Mouse (Mus musculus): ENCODE data around the gene Podxl2. TPM values are rescaled to one million over a fixed set of nuclear protein-coding genes. Genes with fewer than 3 reads are reported as not detected.
A peak's percentile ranks its signal among the peaks of the same experiment; 100 is the strongest.

Gene Podxl2
- total RNA-seq, 4 experiments from 2014 or later, result 40.6 to 123 (median 83.0) TPM

DNA sequence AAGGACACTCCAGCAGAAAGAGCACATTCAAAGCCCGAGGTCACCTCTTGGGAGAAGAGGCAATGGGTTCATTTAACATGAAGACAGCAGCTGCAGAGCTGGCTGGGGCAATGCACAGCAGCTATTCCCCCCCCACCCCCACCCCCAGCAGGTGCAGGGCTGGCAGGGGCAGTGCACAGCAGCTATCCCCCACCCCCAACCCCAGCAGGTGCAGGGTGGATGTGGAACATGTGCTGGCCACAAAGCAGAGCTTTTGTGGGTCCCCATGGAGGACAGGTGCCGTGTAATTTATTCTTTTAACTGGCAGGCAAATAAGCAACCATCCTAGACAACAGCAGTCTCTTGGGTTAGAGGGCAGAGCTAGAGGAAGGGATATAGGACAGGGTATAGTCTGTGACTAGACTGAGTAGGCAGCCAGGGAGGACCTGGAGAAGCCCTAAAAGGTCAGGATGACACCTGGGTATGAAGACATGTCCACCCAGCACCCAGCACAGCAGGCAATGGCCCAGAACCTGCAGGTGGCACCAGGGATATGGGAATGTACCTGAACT is 11.6 kb upstream of the Podxl2 start:
- DNase-seq, result no peak

DNA sequence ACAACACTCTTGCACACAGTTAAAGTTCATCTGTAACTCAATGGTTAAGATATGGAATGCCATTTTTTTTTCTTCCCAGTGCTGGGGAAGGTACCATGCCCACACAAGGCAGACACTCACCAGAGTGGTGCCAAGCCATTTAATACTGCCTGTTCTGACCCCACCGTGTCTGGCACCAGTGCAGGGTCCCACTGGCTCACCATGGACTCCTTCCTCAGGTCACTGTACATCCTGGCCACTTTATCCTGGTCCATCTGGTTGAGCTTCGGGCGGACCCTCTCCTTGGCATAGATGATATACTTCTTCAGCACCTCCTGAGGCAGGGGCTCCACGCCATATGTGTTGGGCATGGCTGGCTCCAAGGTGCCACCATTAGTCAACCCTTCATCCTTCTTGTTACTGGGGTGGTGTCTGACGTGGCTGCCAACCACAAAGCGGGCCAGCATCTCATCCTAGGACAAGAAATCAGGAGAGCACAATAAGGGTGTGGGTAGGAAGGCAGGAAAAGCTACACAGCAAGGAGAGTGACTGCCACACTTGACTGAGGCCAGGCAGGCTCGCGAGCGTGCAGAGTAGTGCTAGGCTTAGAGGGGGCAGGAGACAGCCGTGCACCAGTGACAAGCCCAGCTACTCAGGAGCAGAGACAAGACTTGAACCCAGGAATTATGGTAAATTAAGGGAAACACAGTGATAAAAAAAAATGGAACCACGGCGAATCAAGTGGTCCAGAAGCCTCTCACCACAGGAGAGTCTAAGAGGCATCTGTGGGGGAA is 11.0 kb upstream of the Podxl2 start:
- no peak for DNase-seq

DNA sequence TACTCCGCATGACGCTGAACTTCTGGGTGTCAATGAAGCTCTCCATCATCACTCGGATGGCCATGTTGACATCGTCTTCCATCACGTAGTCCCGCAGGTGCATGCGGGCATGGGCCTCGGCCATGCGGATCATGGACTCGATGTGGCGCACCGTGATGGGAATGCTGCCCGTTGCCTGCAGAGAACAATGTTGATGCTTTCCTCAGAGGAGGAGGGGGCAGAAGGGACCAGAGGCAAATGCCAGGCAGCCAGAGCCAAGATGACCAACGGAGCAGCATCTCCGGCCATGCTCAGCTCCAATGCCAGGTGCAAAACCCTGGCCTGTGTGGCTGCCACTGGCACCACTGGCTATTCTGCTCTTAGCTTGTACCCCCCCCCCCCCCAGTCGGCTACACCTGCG is 9.8 kb upstream of the Podxl2 start:
- no peak for DNase-seq

DNA sequence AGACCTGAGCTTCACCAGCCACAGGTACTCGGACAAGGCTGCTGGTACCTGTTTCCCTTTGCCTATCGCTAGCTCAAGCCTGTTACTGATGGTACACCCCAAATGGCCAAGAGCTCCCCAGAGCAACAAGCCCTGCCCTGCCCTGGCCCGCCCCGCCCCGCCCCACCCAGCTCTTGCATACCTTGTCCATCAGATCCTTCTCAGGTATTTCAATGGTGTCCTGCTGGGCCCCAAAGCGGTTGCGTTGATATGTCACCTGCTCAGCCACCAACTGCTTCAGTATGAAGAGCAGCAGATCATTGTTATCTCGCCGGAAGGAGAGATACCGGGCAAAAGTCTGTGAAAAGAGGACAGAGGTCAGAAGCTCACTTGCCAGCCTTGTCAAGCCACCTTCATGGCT is 9.4 kb upstream of the Podxl2 start:
- DNase-seq, result no peak

DNA sequence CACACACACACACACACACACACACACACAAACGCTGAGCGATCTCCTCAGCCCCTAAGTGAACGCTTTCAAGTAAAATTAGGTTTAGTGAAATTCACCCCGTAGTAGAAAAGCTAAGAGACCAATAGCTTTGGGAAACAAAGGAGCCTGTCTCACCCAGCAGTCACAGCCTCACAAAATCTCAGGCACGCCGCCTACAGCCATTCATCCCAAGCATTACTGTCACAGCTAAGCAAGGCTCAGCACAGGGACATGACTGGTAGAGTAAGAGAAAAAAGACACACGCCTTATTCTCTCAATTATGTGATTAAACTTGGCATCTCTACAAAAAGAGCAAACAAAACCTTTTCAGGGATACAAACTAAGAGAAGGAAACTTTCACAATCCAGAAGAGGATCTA is 6.5 kb upstream of the Podxl2 start:
- no peak for DNase-seq

DNA sequence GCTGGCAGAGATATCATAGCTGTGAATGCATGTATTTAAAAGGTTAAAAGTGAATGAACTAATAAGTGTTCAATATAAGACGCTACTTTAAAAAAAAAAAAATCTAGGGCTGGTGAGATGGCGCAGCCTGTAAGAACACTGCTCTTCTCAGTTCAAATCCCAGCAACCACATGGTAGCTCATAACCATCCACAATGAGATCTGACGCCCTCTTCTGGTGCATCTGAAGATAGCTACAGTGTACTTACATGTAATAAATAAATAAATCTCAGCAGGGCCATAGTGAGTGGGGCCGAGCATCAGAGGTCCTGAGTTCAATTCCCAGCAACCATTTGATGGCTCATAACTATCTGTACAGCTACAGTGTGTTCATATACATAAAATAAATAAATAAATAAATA is 4.6 kb upstream of the Podxl2 start:
- no peak for DNase-seq

DNA sequence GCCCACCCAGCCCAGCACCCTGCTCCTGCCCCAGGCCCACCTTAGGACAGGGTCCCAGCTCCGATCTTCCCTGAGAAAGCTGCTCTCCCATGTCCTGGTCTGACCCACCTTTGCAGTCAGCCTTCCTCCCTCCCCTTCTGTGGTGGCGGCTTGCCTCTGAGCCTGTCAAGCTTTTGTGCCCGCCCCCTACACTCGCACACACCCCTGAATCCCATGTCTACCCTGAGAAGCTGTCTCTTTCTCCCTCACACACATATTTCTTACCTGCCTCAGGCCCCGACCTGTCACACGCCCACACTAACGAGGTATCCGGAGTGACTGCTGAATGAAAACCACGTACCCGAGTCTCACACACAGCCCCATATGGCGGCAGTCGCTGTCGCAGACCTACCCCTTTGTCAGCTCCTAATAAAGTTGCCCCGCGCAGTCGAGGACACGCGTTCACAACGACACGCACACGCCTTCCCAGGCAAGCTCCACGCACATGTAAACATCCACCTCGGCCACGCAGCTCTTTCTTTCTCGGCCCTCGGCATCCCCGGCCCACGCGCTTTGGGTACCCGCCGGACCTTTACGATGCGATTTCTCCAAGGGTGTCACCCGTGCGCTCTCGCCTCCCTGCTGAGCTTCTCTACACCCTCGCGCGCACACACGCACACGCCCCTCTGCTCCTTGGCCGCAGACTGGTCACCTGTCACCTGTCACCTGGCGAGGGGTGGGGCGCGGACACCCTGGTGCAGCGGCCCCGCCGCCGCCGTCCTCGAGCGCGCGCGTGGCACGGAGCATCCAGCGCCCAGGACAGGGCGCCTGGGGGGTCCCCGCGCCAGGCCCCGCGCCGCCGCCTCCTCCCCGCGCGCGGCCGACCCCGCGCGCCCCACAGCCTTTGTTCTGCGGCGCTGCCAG is 628 bp downstream of the Podxl2 start:
- no peak for DNase-seq

DNA sequence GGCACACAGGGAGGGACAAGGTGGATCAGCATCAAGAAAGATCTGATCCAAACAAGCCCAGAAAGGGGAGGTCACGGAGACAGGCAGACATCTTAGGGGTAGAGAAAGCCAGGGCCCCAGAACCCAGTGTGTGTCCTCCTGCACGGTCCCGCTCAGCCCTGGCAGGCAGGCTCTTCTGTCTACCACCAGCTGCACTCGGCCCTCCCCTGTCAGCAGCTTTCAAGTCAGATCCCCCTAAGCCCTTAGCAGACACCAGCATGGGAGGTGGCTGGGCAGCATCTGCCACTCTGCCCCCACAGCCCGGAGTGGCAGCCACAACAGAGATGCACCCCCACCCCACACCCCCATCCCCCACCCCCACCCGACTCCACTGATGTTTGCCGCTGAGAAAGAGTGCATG is 2.0 kb downstream of the Podxl2 start:
- no peak for DNase-seq

DNA sequence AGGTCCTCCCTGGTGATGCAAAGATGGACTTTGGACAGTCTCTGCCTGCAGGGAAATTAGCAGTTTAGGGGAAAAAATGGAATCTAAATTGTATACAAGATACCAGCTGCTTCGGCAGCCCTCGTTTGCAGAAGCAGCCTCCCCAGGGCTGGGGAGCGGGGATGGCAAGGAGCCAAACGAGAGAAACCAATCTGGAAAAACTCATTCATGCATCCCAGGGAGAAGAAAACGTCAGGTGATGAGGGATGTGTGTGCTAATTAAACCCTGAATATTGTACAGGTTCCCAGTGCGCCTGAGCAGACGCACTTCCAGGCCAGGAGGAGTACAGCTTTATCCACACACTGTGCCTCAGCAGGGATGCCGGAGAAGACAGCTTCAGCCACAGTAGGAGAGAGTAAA is 3.3 kb downstream of the Podxl2 start:
- DNase-seq, result no peak

DNA sequence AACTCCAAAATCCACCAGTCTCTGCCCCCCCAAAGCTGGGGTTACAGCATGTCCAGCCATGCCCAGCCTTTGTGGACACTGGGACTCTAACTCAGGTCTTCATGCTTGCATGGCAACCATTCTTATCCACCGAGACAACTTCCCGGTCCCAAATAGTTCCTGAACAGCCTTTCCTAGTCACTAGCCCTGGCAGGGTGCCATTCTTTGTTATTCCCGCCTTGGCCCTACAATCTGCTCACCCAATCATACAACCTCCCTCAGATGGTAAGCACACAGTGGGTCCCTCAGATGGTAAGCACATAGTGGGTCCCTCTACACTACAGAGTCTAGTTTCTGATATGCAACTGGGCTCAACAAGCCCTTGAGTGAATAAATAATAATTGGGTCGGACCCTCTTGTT is 4.2 kb downstream of the Podxl2 start:
- no peak for DNase-seq

DNA sequence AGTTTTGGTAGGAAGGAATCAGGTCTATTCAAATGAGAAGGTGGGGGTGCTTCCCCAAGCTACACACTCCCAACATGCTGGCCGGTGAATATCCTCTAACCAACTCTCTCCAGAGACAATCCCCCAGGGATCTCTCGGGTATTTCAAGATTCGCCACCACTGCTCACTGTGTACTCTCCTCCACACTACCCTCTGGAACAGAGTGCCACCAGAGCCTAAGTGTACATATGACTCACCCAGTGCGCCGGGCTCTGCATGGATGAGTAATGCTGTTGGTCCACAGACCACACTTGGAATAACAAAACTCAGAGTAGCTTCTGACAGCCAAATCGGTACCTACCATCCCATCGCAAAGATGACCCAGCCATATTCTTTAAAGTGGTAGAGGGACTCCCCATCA is 5.4 kb downstream of the Podxl2 start:
- peak; percentile 58 for DNase-seq

DNA sequence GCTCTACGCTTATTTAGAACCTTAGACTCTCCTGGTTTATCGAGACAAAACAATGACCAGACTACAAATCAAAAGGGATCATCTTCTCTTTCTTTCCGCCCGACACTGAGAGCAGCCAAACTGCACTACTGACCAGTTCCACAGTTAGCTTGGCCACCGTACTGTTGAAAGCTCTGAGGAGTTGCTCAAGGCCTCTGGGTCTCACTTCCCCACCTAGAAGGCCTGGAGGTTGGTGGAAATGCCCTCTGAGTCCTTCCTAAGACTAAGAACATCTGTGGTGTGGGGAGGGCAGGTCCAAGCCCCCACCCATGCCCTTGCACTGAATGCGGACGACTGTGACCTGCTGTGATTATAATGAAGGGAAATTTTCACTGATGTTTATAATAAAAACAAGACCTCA is 9.1 kb downstream of the Podxl2 start:
- no peak for DNase-seq

DNA sequence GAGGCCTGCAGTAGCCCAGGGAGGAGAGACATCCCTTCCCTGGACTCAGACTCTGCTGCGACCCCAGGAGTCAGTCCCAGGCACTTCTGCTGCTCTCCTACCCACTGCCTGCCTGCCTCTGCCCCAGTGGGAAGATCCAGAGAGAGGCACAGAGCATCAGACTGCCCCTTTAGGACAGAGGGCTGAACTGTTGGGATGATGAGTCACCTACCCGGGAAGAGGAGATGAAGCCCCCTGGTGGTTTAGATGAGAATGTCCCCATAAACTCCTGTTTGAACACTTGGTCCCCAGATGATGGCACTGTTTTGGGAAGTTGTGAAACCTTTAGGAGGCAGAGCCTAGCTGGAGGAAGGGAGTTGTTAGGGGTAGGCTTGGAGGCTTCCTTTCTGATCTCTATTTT is 13.9 kb downstream of the Podxl2 start:
- no peak for DNase-seq

DNA sequence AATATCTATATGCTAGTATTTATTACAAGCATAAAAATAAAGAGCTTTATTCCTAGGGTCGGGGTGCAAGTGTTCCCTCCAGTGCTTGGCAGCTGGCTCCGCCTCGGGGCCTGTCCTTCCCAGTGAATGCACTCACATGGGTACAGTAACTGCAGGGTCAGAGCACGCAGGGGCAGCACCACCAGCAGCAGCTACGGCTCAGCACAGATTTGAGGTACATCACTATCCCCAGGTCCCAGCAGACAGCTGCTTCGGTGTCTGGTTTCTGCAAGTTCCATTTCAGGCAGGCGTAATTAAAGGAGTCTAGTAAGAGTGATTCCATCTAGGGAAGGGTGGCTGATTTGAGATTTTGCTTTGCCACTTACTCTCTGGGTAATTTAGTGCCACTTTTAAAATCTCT is 16.5 kb downstream of the Podxl2 start:
- DNase-seq, result no peak

DNA sequence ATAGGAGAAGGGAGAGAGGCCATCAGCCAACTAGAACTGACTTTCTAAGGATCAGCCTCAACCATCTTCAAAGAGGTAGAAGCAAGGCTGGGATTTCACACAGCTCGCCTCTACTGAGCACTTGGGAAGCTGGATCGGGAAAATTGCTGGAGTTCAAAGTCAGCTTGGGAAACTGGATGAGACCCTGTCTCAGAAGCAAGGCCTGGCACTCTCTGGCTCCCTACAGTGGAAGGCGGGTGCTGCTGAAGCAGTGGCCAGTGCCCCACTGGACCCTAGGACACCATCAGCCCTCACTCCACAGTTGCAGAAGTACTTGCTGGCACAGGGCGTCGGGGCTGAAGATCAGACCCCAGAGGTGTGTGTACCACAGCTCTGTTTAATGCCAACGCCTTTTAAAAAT is 17.0 kb downstream of the Podxl2 start:
- no peak for DNase-seq

DNA sequence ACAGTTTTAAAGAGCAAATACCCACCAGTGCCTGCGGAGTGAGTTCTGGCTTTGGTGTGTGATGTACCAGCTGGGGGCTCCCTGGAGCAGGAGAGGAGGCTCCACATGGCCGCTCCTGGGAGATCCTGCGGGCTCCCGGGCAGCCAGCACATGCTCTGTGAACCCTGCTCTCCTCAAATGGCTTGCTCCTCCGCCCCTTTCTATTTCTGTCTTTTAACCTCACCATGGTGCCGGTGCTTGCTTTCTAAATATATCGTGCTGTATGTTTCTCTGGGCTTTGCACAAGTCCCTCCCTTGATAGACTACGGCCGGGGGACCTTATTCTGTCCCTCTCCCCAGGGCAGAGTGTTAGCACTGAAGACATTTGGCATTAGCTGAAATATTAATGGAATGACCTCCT is 17.6 kb downstream of the Podxl2 start:
- no peak for DNase-seq

DNA sequence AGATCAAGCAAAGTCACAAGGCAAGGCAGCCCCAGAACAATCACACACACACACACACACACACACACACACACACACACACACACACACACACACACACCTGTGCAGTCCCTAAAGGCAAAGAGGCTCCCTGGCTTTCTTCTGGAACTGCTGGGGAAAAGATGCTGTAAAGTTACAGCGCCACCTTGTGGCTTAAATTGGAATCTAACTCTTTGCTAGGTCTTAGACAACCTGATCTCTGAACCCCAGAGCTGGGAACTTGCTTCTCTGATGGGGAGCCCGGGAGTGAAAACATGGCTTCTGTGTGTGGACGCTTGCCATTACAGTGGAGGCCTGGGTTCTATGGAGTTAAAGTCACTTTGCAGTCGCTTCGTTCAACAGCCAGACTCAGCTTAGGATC is 19.2 kb downstream of the Podxl2 start:
- DNase-seq, result no peak

DNA sequence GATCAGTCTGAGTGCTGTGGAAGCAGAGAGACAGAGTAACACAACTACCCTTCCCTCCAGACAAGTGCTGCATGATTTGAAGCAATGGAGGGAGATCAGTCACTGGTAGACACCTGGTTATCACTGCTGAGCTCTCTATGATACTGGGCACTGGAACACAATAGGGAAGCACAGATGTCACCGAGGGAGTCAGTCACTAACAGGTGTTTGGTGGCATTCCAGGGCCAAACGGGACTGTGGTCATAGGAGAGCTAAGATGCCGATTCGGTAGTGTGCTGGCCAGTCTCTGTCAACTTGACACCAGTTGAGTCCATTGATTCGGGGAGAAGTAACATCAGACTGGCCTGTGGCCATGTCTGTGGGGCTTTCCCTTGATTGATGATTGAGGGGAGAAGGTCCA is 20.3 kb downstream of the Podxl2 start:
- DNase-seq, result no peak

DNA sequence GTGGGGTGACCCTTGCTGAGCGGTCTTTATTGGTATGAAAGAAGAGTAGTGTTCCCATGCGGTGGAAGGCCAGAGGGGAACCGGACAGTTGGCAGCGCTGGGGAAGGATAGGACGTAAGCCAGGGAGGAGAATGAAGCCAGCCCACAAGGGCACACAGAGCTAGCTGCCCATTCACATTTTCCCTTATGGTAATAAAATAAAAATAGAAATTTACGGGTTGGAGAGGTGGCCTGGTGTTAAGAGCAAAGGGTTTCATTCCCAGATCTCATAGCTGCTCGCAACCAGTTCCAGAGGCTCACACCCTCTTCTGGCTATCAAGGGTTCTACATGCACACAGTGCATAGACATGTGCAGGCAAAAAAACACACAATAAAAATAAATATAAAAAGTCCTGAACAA is 24.8 kb downstream of the Podxl2 start:
- DNase-seq, result no peak

DNA sequence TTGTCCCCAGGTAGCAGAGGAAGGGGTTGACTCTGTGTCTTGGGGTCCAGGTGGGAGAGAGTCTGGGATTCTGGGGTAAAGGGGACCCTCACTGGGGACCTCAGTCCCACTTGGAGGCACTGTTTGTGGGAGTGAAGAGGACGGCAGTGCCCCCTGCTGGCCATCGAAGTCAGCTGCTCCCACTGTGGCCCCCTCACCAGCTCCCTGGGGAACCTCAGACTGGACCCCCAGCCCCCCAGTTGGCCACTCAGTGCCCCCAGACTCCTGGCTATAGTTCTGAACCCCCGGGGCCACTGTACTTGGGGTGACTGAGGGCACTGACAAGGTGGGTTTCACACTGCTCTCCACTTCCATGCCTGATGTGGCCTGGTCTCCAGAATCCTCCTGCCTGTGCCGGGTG is 25.6 kb downstream of the Podxl2 start:
- DNase-seq, result no peak

DNA sequence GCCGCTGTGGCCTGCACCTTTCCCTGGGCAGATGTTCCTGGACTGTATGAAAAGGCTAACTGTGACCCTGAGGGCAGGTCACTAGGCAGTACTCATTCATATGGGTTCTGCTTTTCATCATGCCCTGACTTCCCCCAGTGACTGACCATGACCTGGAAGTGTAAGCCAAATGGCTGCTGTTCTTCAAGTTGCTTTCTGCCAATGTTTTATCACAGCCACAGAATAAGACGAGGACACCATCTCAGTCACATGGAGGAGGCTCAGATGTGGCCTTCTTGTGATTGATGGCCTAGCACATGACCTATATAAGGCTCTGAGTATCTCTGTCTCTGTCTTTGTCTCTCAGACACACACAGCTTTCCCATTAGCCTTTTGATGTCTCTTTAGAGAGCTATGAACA is 27.3 kb downstream of the Podxl2 start:
- no peak for DNase-seq

DNA sequence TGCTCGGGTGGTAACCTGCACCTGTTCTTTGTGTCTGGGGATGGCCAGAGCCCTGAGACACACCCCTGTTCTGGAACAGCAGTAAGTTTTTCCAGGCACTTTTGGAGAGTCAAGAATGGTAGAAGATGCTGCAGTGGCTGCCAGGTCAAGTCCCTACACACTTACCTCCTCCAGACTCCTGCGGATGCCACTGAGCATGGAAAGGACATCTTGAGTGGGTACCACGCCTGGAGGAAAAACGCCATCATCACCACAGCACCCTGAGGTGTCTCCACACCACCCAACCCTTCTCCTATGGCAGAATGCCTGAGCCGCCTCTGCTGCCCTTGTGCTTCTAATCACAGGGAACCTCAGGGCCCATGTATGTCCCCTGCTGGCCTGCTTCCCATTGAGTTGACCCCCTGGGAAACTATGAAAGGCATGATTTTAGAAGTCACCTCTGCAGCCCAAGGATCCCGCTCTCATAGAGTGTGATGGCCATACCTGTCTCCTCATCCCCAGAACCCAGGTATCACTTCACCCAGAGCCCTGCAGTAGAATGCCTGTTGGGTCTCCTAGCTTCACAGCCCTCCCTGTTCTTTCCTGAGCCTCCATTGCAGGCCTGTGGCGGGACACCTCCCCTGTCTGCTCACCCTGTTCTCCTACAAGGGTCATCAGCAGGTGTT is 29.8 kb downstream of the Podxl2 start:
- no peak for DNase-seq
